Mouse (Mus musculus) megakaryocyte, embryonic 14.5 days (primary cell): Measurements from ENCODE around the gene Wdr75.

Experiments used
- FLI1 ChIP-seq: IDR thresholded peaks from 2 replicates; pipeline ENCODE4 v1.6.1; 2012; ENCODE audit warnings: low read length, inconsistent platforms, mixed read lengths
- GATA1 ChIP-seq: IDR thresholded peaks from 3 replicates; pipeline ENCODE4 v1.6.1; 2012; ENCODE audit warnings: mixed read lengths, low read length, inconsistent platforms, borderline replicate concordance

- TF ChIP-seq GATA1 (no peak), FLI1 (no peak)
Observed at GRCm38 (mm10) chr1:45769321-45769720, 25.6 kb upstream of the Wdr75 start.
